Comparison of ENCODE assay signal across 15 mouse cellular contexts in the genomic region with DNA sequence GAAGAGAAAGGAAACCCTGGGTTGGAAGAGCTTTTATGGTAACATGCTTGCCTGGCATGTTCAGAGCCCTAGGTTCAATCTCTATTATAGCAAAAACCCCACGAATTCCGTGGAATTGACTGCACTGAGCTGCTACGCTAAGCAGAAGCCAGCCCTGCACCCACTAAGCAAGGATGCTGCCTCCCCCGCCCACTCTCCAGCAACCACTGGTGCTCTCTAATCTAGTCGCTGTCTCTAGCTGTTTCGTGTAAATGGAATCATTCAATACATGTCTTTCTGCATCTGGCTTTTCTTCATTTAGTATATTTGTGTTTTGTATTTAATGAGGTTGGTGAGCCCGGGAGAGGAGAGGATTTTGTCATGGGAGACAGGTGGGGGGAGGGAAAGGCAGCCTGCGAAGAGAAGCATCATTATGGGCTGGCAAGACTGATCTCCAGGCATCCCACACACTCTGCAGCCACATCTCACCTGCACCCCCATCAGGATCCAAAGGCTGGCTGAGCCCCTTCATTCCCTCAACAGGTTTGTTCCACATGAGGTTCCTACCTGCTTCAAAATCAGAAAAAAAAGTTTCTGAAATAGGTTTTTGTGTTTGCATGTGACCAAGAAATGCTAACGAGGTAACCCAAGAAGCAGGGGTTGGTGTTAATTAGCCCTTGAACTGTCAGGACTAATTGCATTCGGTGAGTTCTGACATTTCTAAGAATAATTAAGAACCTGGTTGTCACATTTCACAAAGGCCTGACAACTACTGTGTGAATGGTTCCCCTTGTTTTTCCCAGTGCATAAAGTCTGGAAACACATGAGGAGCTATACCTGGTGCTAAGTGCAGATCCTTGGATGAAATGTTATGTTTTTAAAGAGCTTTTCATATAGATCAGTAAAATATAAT.
DNase-seq lines count a peak whose midpoint lies in the region; ATAC-seq lines count a peak whose summit lies in the region.
"Had no signal": no experiment of that assay in that cellular context is flagged by ENCODE, and none has a peak within 500 bp of the region (broad histone marks: within the 10 kb centered on the region; RNA-seq: fewer than 3 reads in every experiment).

No protein-coding gene starts in this region.

- ATAC-seq in forebrain, embryonic 12.5 days (ENCODE audit: low FRiP score) = peak; percentile 66; the same call in 1 of the 2 replicates
- peak; percentile 46; the same call in 1 of the 2 replicates for ATAC-seq in hindbrain, embryonic 15.5 days (ENCODE audit: low FRiP score, low read depth)
- ATAC-seq: liver, postnatal 0 days had no signal

- H3K36me3 ChIP-seq in forebrain, embryonic 12.5 days (replicated peaks) = no peaks in the 10 kb centered on the region
- no peaks in the 10 kb centered on the region for H3K36me3 ChIP-seq in hindbrain, embryonic 15.5 days
- H3K36me3 ChIP-seq: embryonic facial prominence, embryonic 15.5 days had no signal

- intact Hi-C loops in heart, postnatal 36 days (cut with DNase I) = no loop called here
- intact Hi-C loops in heart, postnatal 10 days (cut with DNase I) = no loop called here

- H3K27me3 ChIP-seq in forebrain, embryonic 12.5 days = no peaks in the 10 kb centered on the region
- no peaks in the 10 kb centered on the region for H3K27me3 ChIP-seq in hindbrain, embryonic 15.5 days
- H3K27me3 ChIP-seq: embryonic facial prominence, embryonic 15.5 days had no signal

- no peak overlapping the region for H3K9ac ChIP-seq in forebrain, embryonic 12.5 days
- H3K9ac ChIP-seq in hindbrain, embryonic 15.5 days = no peak overlapping the region
- H3K9ac ChIP-seq: embryonic facial prominence, embryonic 15.5 days; liver, postnatal 0 days had no signal

- peak overlapping the region; percentile 26; the same call in 1 of the 2 replicates for H3K4me2 ChIP-seq in forebrain, embryonic 12.5 days
- H3K4me2 ChIP-seq in hindbrain, embryonic 15.5 days = no peak overlapping the region
- H3K4me2 ChIP-seq: embryonic facial prominence, embryonic 15.5 days had no signal

- H3K9me3 ChIP-seq in forebrain, embryonic 12.5 days = no peaks in the 10 kb centered on the region
- H3K9me3 ChIP-seq in hindbrain, embryonic 15.5 days = no peaks in the 10 kb centered on the region
- H3K9me3 ChIP-seq: embryonic facial prominence, embryonic 15.5 days had no signal

- H3K4me3 ChIP-seq in forebrain, embryonic 12.5 days (replicated peaks) = no peak overlapping the region
- H3K4me3 ChIP-seq in hindbrain, embryonic 15.5 days = no peak overlapping the region
- H3K4me3 ChIP-seq: embryonic facial prominence, embryonic 15.5 days had no signal

- DNase-seq in left cerebral cortex, adult 18-20 months (ENCODE audit: low spot score in 2 of 2) = peak; percentile 20 to 59
- DNase-seq in left cerebral cortex, adult 11 months (ENCODE audit: low spot score) = no peak
- DNase-seq in right cerebral cortex, postnatal 10 days (ENCODE audit: low spot score in 2 of 2) = peak; percentile 66 to 67
- no peak for DNase-seq in heart, postnatal 36 days
- DNase-seq in neural tube, embryonic 10.5 days (ENCODE audit: extremely low spot score, low spot score) = no peak
- no peak for DNase-seq in heart, postnatal 10 days
- DNase-seq: adrenal gland, postnatal 10 days; liver, postnatal 0 days; lung, postnatal 4 days; spleen, adult 18-20 months had no signal

- WGBS in forebrain, embryonic 12.5 days = 24% methylated on average over 10 of the region's 10 CpGs
- WGBS in hindbrain, embryonic 15.5 days = 41% methylated on average over 10 of the region's 10 CpGs

- H3K27ac ChIP-seq in forebrain, embryonic 12.5 days = peak overlapping the region; percentile 83
- H3K27ac ChIP-seq in hindbrain, embryonic 15.5 days (replicated peaks) = peak overlapping the region; percentile 39; the same call in 1 of the 2 replicates
- H3K27ac ChIP-seq: embryonic facial prominence, embryonic 15.5 days; kidney, postnatal 0 days; stomach, postnatal 0 days had no signal

- H3K4me1 ChIP-seq in forebrain, embryonic 12.5 days = peaks cover 41% of the 10 kb centered on the region
- peaks cover 22% of the 10 kb centered on the region for H3K4me1 ChIP-seq in hindbrain, embryonic 15.5 days (replicated peaks)

Comparison
In these comparisons a context has a peak if more than half of its experiments do, and no peak if none do; other contexts are left out.
1. DNase-seq: peak in left cerebral cortex, adult 18-20 months (2 of 2) and right cerebral cortex, postnatal 10 days (2 of 2); none in left cerebral cortex, adult 11 months (single experiment), heart, postnatal 36 days (0 of 2), neural tube, embryonic 10.5 days (single experiment) and heart, postnatal 10 days (0 of 2).